Mouse (Mus musculus) ES-Bruce4 (cell line): ENCODE data around the gene Rnf185. TPM values are rescaled to one million over a fixed set of nuclear protein-coding genes. Genes with fewer than 3 reads are reported as not detected.

Experiments used
- H3K27ac ChIP-seq: 2 replicates; pipeline ENCODE4 v1.5.1; 2012; ENCODE audit warnings: low read length, inconsistent platforms; ENCODE audit not compliant: insufficient read depth
- H3K27me3 ChIP-seq: 2 replicates; pipeline ENCODE4 v1.6.1; 2012; ENCODE audit warnings: mild to moderate bottlenecking, low read length, inconsistent platforms; ENCODE audit not compliant: control insufficient read depth, poor library complexity, insufficient read depth, severe bottlenecking
- H3K36me3 ChIP-seq: 2 replicates; pipeline ENCODE4 v1.6.1; 2012; ENCODE audit warnings: inconsistent platforms, mild to moderate bottlenecking, low read length, moderate library complexity; ENCODE audit not compliant: control insufficient read depth, poor library complexity, insufficient read depth, severe bottlenecking
- H3K4me1 ChIP-seq: one replicate; pipeline ENCODE4 v1.8.1; 2011; ENCODE audit warnings: low read length; ENCODE audit not compliant: control insufficient read depth, insufficient read depth
- H3K4me3 ChIP-seq: 2 replicates; pipeline ENCODE4 v1.5.1; 2011; ENCODE audit warnings: low read depth, mild to moderate bottlenecking, low read length
- H3K9ac ChIP-seq: 2 replicates; pipeline ENCODE4 v1.6.1; 2012; ENCODE audit warnings: low read depth, mild to moderate bottlenecking, inconsistent platforms; ENCODE audit not compliant: poor library complexity, severe bottlenecking
- H3K9me3 ChIP-seq: replicated peaks from 2 replicates; pipeline ENCODE4 v1.6.1; 2012; ENCODE audit warnings: mild to moderate bottlenecking, low read length, inconsistent platforms; ENCODE audit not compliant: control insufficient read depth, poor library complexity, insufficient read depth, severe bottlenecking
- CTCF ChIP-seq: IDR thresholded peaks from one replicate; pipeline ENCODE4 v1.8.1; 2011; ENCODE audit warnings: low read depth, low read length
- EP300 ChIP-seq: IDR thresholded peaks from 2 replicates; pipeline ENCODE4 v1.6.1; 2011; ENCODE audit warnings: low read depth, low read length; ENCODE audit not compliant: insufficient read depth
- POLR2A ChIP-seq: IDR thresholded peaks from one replicate; pipeline ENCODE4 v1.8.1; 2011; ENCODE audit warnings: low read length; ENCODE audit not compliant: insufficient read depth
- polyA plus RNA-seq: library from polyadenylated mRNA; stranded (reverse); fragments of >200 nt; gene quantifications from 2 replicates; pipeline ENCODE4 v1.2.4, GENCODE M21; 2011; ENCODE audit warnings: low read depth; ENCODE audit not compliant: missing spikeins, insufficient read depth, insufficient read length

Rnf185 gene
- polyA plus RNA-seq, 1 experiment, result 21.4 TPM

- Histone ChIP-seq H3K27ac (peak overlapping the region; percentile 91), H3K4me1 (peaks cover 9% of the 10 kb centered on the region), H3K36me3 (no peaks in the 10 kb centered on the region), H3K4me3 (peak overlapping the region; percentile 57), H3K9ac (peak overlapping the region; percentile 58), H3K27me3 (no peaks in the 10 kb centered on the region), H3K9me3 (no peaks in the 10 kb centered on the region)
- TF ChIP-seq CTCF (no peak), EP300 (peak; percentile 60; the same call in 1 of the 2 replicates), POLR2A (no peak)
Measured at GRCm38 (mm10) chr11:3370162-3370561, 82.0 kb downstream of the Rnf185 start.

- Histone ChIP-seq H3K36me3 (no peaks in the 10 kb centered on the region), H3K9me3 (no peaks in the 10 kb centered on the region), H3K9ac (peak overlapping the region; percentile 58), H3K27me3 (no peaks in the 10 kb centered on the region), H3K27ac (peak overlapping the region; percentile 91), H3K4me3 (peak overlapping the region; percentile 47), H3K4me1 (peaks cover 9% of the 10 kb centered on the region)
- TF ChIP-seq CTCF (no peak), EP300 (no peak), POLR2A (no peak)
Measured at GRCm38 (mm10) chr11:3369449-3369848, 82.7 kb downstream of the Rnf185 start.

- Histone ChIP-seq H3K9ac (peak overlapping the region; percentile 58), H3K36me3 (no peaks in the 10 kb centered on the region), H3K27me3 (no peaks in the 10 kb centered on the region), H3K9me3 (no peaks in the 10 kb centered on the region), H3K4me3 (peak overlapping the region; percentile 47; the same call in 1 of the 2 replicates), H3K27ac (peak overlapping the region; percentile 91), H3K4me1 (peaks cover 9% of the 10 kb centered on the region)
- TF ChIP-seq POLR2A (no peak), EP300 (no peak; the same call in 1 of the 2 replicates), CTCF (no peak)
Measured at GRCm38 (mm10) chr11:3368983-3369382, 83.2 kb downstream of the Rnf185 start.

- Histone ChIP-seq H3K36me3 (no peaks in the 10 kb centered on the region), H3K4me1 (peaks cover 9% of the 10 kb centered on the region), H3K9ac (no peak overlapping the region), H3K9me3 (no peaks in the 10 kb centered on the region), H3K27me3 (no peaks in the 10 kb centered on the region), H3K27ac (peak overlapping the region; percentile 14), H3K4me3 (no peak overlapping the region)
- TF ChIP-seq CTCF (no peak), POLR2A (no peak), EP300 (peak; percentile 80)
Measured at GRCm38 (mm10) chr11:3366411-3366810, 85.8 kb downstream of the Rnf185 start.

Other genes starting within 250 kb of the Rnf185 start
- 85.6 and 99.9 TPM in 2 replicates for gene Eif4enif1, start 250.0 kb downstream of the Rnf185 start, polyA plus RNA-seq
- 148 and 170 TPM in 2 replicates for gene Drg1, start 185.9 kb downstream of the Rnf185 start, polyA plus RNA-seq
- 55.6 and 62.5 TPM in 2 replicates for gene Patz1, start 163.5 kb downstream of the Rnf185 start, polyA plus RNA-seq
- gene Pik3ip1, start 122.0 kb downstream of the Rnf185 start, polyA plus RNA-seq, result 17.0 TPM in 2 replicates
- 186 and 190 TPM in 2 replicates for gene Limk2, start 43.2 kb downstream of the Rnf185 start, polyA plus RNA-seq
- gene Pla2g3, start 35.9 kb upstream of the Rnf185 start, polyA plus RNA-seq, result 0.28 TPM in 1 of 2 replicates, not detected in the other
- 0.22 TPM in 1 of 2 replicates, not detected in the other for gene Inpp5j, start 52.5 kb upstream of the Rnf185 start, polyA plus RNA-seq
- gene Selenom, start 62.3 kb upstream of the Rnf185 start, polyA plus RNA-seq, result 19.6 and 25.5 TPM in 2 replicates
- gene Smtn, start 88.2 kb upstream of the Rnf185 start, polyA plus RNA-seq, result 79.4 and 80.7 TPM in 2 replicates
- 38.6 and 41.8 TPM in 2 replicates for gene Morc2a, start 196.8 kb upstream of the Rnf185 start, polyA plus RNA-seq